9 mouse cellular contexts compared by ENCODE assay signal in the genomic region with DNA sequence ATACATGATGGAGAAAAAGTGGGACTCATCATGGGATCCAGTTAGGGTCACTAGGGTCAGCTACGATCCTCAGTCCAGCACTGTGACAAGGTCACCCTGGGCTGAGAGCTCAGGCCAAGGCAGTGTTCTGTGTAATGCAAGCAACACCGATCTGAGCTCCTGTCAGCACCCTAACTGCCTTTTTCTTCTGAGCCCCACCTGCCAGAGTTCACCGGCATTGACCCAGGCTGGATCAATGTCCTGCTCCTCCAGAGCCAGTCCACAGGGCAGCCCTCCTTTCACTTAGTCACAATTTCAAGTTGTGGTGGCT. TPM values are rescaled to one million over a fixed set of nuclear protein-coding genes. Genes with fewer than 3 reads are reported as not detected.
DNase-seq lines count a peak whose midpoint lies in the region; ATAC-seq and TF ChIP-seq lines count a peak whose summit lies in the region.
"Had no signal": no experiment of that assay in that cellular context is flagged by ENCODE, and none has a peak within 500 bp of the region (broad histone marks: within the 10 kb centered on the region; RNA-seq: fewer than 3 reads in every experiment).

No protein-coding gene starts in this region.

- DNase-seq in cerebellum, adult 2 months = no peak
- no peak for DNase-seq in cerebellum, postnatal 4 days (ENCODE audit: low spot score in 2 of 2)
- DNase-seq in heart, postnatal 0 days (ENCODE audit: low spot score) = no peak
- no peak for DNase-seq in urinary bladder, postnatal 4 days (ENCODE audit: low spot score in 2 of 2)
- no peak for DNase-seq in left cerebral cortex, postnatal 4 days
- DNase-seq in gastrocnemius, postnatal 10 days = no peak

- H3K4me3 ChIP-seq in cerebellum, adult 2 months (replicated peaks; ENCODE audit: insufficient read depth, low read depth, low read length) = peak overlapping the region; percentile 90
- H3K4me3 ChIP-seq in cortical plate, adult 2 months (ENCODE audit: insufficient read depth, low read length) = peak overlapping the region; percentile 59; the same call in 1 of the 2 replicates
- no peak overlapping the region for H3K4me3 ChIP-seq in heart, postnatal 0 days (ENCODE audit: low read depth, low read length)
- H3K4me3 ChIP-seq in liver, embryonic 15.5 days (replicated peaks) = no peak overlapping the region

- no peak for TF ChIP-seq POLR2A in cerebellum, adult 2 months (IDR thresholded peaks at IDR 0.05; ENCODE audit: borderline replicate concordance, insufficient read depth, low read length)
- TF ChIP-seq POLR2A in cortical plate, adult 2 months (IDR thresholded peaks at IDR 0.05; ENCODE audit: extremely low read depth, insufficient read depth, low read length) = no peak

- WGBS in cerebellum, adult 2 months = 83% methylated on average over 3 of the region's 3 CpGs
- 33% methylated on average over 3 of the region's 3 CpGs for WGBS in heart, postnatal 0 days
- WGBS in liver, embryonic 15.5 days (ENCODE audit: insufficient replicate concordance) = 64% methylated on average over 3 of the region's 3 CpGs

- TF ChIP-seq CTCF in cerebellum, adult 2 months (IDR thresholded peaks at IDR 0.05; ENCODE audit: borderline replicate concordance, insufficient read depth, low read depth, low read length) = no peak
- no peak for TF ChIP-seq CTCF in cortical plate, adult 2 months (IDR thresholded peaks at IDR 0.05; ENCODE audit: extremely low read depth, insufficient read depth, low read length)
- TF ChIP-seq CTCF in heart, postnatal 0 days (IDR thresholded peaks at IDR 0.05; ENCODE audit: low read depth) = no peak

- H3K36me3 ChIP-seq in heart, postnatal 0 days (replicated peaks; ENCODE audit: control insufficient read depth, insufficient read depth, low read length) = peaks cover 16% of the 10 kb centered on the region
- H3K36me3 ChIP-seq in liver, embryonic 15.5 days (replicated peaks) = no peaks in the 10 kb centered on the region

- peak; percentile 29; the same call in 1 of the 2 replicates for ATAC-seq in heart, postnatal 0 days (ENCODE audit: insufficient read depth, low read depth)
- 0 out of 2 replicates have a peak, but pooled peaks have one; percentile 3 for ATAC-seq in liver, embryonic 15.5 days (ENCODE audit: insufficient read depth)

- H3K4me2 ChIP-seq in heart, postnatal 0 days (ENCODE audit: low read depth, low read length) = no peak overlapping the region
- H3K4me2 ChIP-seq in liver, embryonic 15.5 days = peak overlapping the region; percentile 74; the same call in 1 of the 2 replicates

- H3K4me1 ChIP-seq in cerebellum, adult 2 months (ENCODE audit: control insufficient read depth, insufficient read depth, low read length) = peaks cover 38% of the 10 kb centered on the region
- peaks cover 12% of the 10 kb centered on the region for H3K4me1 ChIP-seq in cortical plate, adult 2 months (ENCODE audit: control insufficient read depth, insufficient read depth, low read length)
- H3K4me1 ChIP-seq in heart, postnatal 0 days (ENCODE audit: control insufficient read depth, insufficient read depth) = peaks cover 69% of the 10 kb centered on the region
- peaks cover 51% of the 10 kb centered on the region for H3K4me1 ChIP-seq in liver, embryonic 15.5 days (replicated peaks)

- H3K9me3 ChIP-seq in heart, postnatal 0 days (replicated peaks; ENCODE audit: control insufficient read depth, low read length) = no peaks in the 10 kb centered on the region
- no peaks in the 10 kb centered on the region for H3K9me3 ChIP-seq in liver, embryonic 15.5 days (replicated peaks)

- no peak overlapping the region for H3K9ac ChIP-seq in heart, postnatal 0 days (replicated peaks; ENCODE audit: low read depth, low read length)
- no peak overlapping the region for H3K9ac ChIP-seq in liver, embryonic 15.5 days

- intact Hi-C loops in left cerebral cortex, postnatal 4 days (cut with DNase I) = no loop called here

- TF ChIP-seq EP300 in heart, postnatal 0 days (IDR thresholded peaks at IDR 0.05; ENCODE audit: low read depth) = no peak; the same call in 1 of the 2 replicates

- H3K27ac ChIP-seq in cerebellum, adult 2 months (ENCODE audit: insufficient read depth, low read length) = peak overlapping the region; percentile 51
- H3K27ac ChIP-seq in cortical plate, adult 2 months (ENCODE audit: insufficient read depth, low read length) = no peak overlapping the region
- H3K27ac ChIP-seq in heart, postnatal 0 days (ENCODE audit: low read depth) = peak overlapping the region; percentile 64
- no peak overlapping the region for H3K27ac ChIP-seq in liver, embryonic 15.5 days (replicated peaks)
- H3K27ac ChIP-seq: macrophage had no signal

- no peaks in the 10 kb centered on the region for H3K27me3 ChIP-seq in cerebellum, adult 2 months (ENCODE audit: control insufficient read depth, insufficient read depth, low read length)
- H3K27me3 ChIP-seq in heart, postnatal 0 days (ENCODE audit: control insufficient read depth, insufficient read depth, low read length) = no peaks in the 10 kb centered on the region
- H3K27me3 ChIP-seq in liver, embryonic 15.5 days = peaks cover 31% of the 10 kb centered on the region

RNA-seq across cellular contexts. Expression of a gene that starts 13.2 kb away (rescaled TPM):
- 193 and 194 TPM in 2 replicates for polyA plus RNA-seq in cerebellum, adult 2 months (2012; rRNA removed)
- 112 and 131 TPM in 2 replicates for polyA plus RNA-seq in cortical plate, adult 2 months (2012; rRNA removed)
- total RNA-seq in heart, postnatal 0 days (2014; rRNA removed; ENCODE audit: low replicate concordance) = 96.0 and 138 TPM in 2 replicates
- polyA plus RNA-seq in heart, postnatal 0 days (2015; fragmentation: Nextera tagmentation; extraction: Ambion mirVana) = 25.8 and 28.0 TPM in 2 replicates
- polyA plus RNA-seq in liver, embryonic 15.5 days (2015; fragmentation: Nextera tagmentation; extraction: Ambion mirVana) = 2.5 and 2.7 TPM in 2 replicates
- 100 to 1,000 TPM; 132 to 141 TPM for total RNA-seq in left cerebral cortex, postnatal 4 days (2021)
- 10 to 100 TPM; 49.8 to 82.4 TPM for total RNA-seq in gastrocnemius, postnatal 10 days (2021)

RNA-seq across cellular contexts. Expression of a gene that starts 45.8 kb away (rescaled TPM):
- polyA plus RNA-seq in cerebellum, adult 2 months (2012; rRNA removed) = 61.6 and 61.8 TPM in 2 replicates
- 47.2 and 48.6 TPM in 2 replicates for polyA plus RNA-seq in cortical plate, adult 2 months (2012; rRNA removed)
- 71.6 and 80.1 TPM in 2 replicates for total RNA-seq in heart, postnatal 0 days (2014; rRNA removed; ENCODE audit: low replicate concordance)
- polyA plus RNA-seq in heart, postnatal 0 days (2015; fragmentation: Nextera tagmentation; extraction: Ambion mirVana) = 69.5 and 78.3 TPM in 2 replicates
- polyA plus RNA-seq in liver, embryonic 15.5 days (2015; fragmentation: Nextera tagmentation; extraction: Ambion mirVana) = 87.1 and 89.2 TPM in 2 replicates
- total RNA-seq in left cerebral cortex, postnatal 4 days (2021) = 100 to 1,000 TPM; 116 to 122 TPM
- 10 to 100 TPM; 85.6 to 97.8 TPM for total RNA-seq in gastrocnemius, postnatal 10 days (2021)

RNA-seq across cellular contexts. Expression of a gene that starts 45.9 kb away (rescaled TPM):
- polyA plus RNA-seq in cerebellum, adult 2 months (2012; rRNA removed) = 106 and 110 TPM in 2 replicates
- 91.1 and 95.5 TPM in 2 replicates for polyA plus RNA-seq in cortical plate, adult 2 months (2012; rRNA removed)
- 10.0 and 41.0 TPM in 2 replicates for total RNA-seq in heart, postnatal 0 days (2014; rRNA removed; ENCODE audit: low replicate concordance)
- 49.5 and 60.6 TPM in 2 replicates for polyA plus RNA-seq in heart, postnatal 0 days (2015; fragmentation: Nextera tagmentation; extraction: Ambion mirVana)
- polyA plus RNA-seq in liver, embryonic 15.5 days (2015; fragmentation: Nextera tagmentation; extraction: Ambion mirVana) = 16.7 and 19.0 TPM in 2 replicates
- 100 to 1,000 TPM; 111 to 114 TPM for total RNA-seq in left cerebral cortex, postnatal 4 days (2021)
- 10 to 100 TPM; 45.2 to 53.1 TPM for total RNA-seq in gastrocnemius, postnatal 10 days (2021)

RNA-seq across cellular contexts. Expression of a gene that starts 48.8 kb away (rescaled TPM):
- not detected in 2 replicates for polyA plus RNA-seq in cerebellum, adult 2 months (2012; rRNA removed)
- 0.10 and 0.21 TPM in 2 replicates for polyA plus RNA-seq in cortical plate, adult 2 months (2012; rRNA removed)
- not detected in 2 replicates for total RNA-seq in heart, postnatal 0 days (2014; rRNA removed; ENCODE audit: low replicate concordance)
- not detected in 2 replicates for polyA plus RNA-seq in heart, postnatal 0 days (2015; fragmentation: Nextera tagmentation; extraction: Ambion mirVana)
- not detected in 2 replicates for polyA plus RNA-seq in liver, embryonic 15.5 days (2015; fragmentation: Nextera tagmentation; extraction: Ambion mirVana)
- total RNA-seq in left cerebral cortex, postnatal 4 days (2021) = not detected
- not detected for total RNA-seq in gastrocnemius, postnatal 10 days (2021)
- polyA plus RNA-seq: macrophage had no signal

Comparison
In these comparisons a context has a peak if more than half of its experiments do, and no peak if none do; other contexts are left out.
1. H3K27ac ChIP-seq: peak in cerebellum, adult 2 months (single experiment) and heart, postnatal 0 days (single experiment); none in cortical plate, adult 2 months (single experiment) and liver, embryonic 15.5 days (single experiment).
2. H3K4me3 ChIP-seq: peak in cerebellum, adult 2 months (single experiment) and cortical plate, adult 2 months (single experiment); none in heart, postnatal 0 days (single experiment) and liver, embryonic 15.5 days (single experiment).